Mouse (Mus musculus) olfactory bulb, adult 2 months (tissue): ENCODE data around the gene 4933414I15Rik. TPM values are rescaled to one million over a fixed set of nuclear protein-coding genes. Genes with fewer than 3 reads are reported as not detected.

Source experiments
- H3K27ac ChIP-seq: fragments of 200-500 bp; 2 replicates; pipeline ENCODE4 v1.5.1; 2012; ENCODE audit warnings: low read depth, low read length; ENCODE audit not compliant: insufficient read depth
- H3K4me1 ChIP-seq: fragments of 200-500 bp; 2 replicates; pipeline ENCODE4 v1.6.1; 2012; ENCODE audit warnings: low read length; ENCODE audit not compliant: control insufficient read depth, insufficient read depth
- H3K4me3 ChIP-seq: fragments of 200-500 bp; 2 replicates; pipeline ENCODE4 v1.5.1; 2012; ENCODE audit warnings: mild to moderate bottlenecking, low read depth, low read length, moderate library complexity; ENCODE audit not compliant: insufficient read depth
- CTCF ChIP-seq: fragments of 200-500 bp; IDR thresholded peaks from 2 replicates; pipeline ENCODE4 v1.5.1; 2012; ENCODE audit warnings: low read depth, mild to moderate bottlenecking, low read length, moderate library complexity; ENCODE audit not compliant: insufficient read depth
- POLR2A ChIP-seq: fragments of 200-500 bp; IDR thresholded peaks from 2 replicates; pipeline ENCODE4 v1.6.1; 2012; ENCODE audit warnings: mild to moderate bottlenecking, low read depth, low read length, moderate library complexity; ENCODE audit not compliant: insufficient read depth
- WGBS: fragments of 180-500 bp; shearing (Covaris S2); methylation state at CpG from one replicate; pipeline ENCODE4 v1.1.7; 2018; 5-methylcytosine and 5-hydroxymethylcytosine counted together
- polyA plus RNA-seq: library from polyadenylated mRNA; stranded (reverse); fragments of >200 nt; gene quantifications from 2 replicates; pipeline ENCODE4 v1.2.4, GENCODE M21; 2012; ENCODE audit warnings: low replicate concordance; ENCODE audit not compliant: missing spikeins, insufficient read depth, insufficient read length

Gene 4933414I15Rik
- polyA plus RNA-seq, result not detected in 2 replicates

GRCm38 (mm10) chr11:50943506-50943905 is at the start of gene 4933414I15Rik:
4933414I15Rik (minus strand) TSS chr11:50943765.
- TF ChIP-seq CTCF (no peak), POLR2A (no peak)
- Histone ChIP-seq H3K4me3 (no peak within 1 kb of the TSS), H3K4me1 (no peaks in the 10 kb centered on the region), H3K27ac (no peak within 1 kb of the TSS)
- WGBS, result 80% methylated on average over 14 of the region's 14 CpGs

DNA sequence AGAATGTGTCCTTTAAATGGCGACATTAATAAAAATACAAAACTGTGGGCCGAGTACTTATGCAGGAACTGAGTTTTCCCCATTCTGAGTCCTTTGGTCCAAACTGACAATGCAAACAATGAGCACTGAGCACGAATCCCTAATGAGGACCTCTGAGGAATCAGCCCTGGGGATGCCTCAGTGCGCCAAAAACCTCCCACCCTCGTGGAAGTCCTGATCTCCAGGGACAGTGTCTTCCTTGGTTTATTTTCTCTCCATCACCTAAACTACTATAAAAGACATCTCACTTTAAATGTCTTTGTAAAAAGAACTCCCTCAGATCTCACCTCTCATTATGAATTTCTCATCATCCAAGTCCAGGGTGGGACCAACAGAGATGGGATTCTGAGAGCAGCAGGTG is 38.1 kb upstream of the 4933414I15Rik start, which contains the start of gene Olfr1377:
Gene Olfr1377 (plus strand): TSS at position 301 of the 400 bp plus-strand sequence.
- TF ChIP-seq CTCF (no peak), POLR2A (no peak)
- Histone ChIP-seq H3K4me3 (no peak within 1 kb of the TSS), H3K27ac (no peak within 1 kb of the TSS), H3K4me1 (no peaks in the 10 kb centered on the region)
- WGBS, result 54% methylated on average over 5 of the region's 5 CpGs

GRCm38 (mm10) chr11:50977216-50977615 is 33.7 kb upstream of the 4933414I15Rik start:
- H3K27ac ChIP-seq, result no peak overlapping the region
- no peaks in the 10 kb centered on the region for H3K4me1 ChIP-seq
- 72% methylated on average over 4 of the region's 4 CpGs for WGBS
- TF ChIP-seq CTCF, result no peak
- no peak for TF ChIP-seq POLR2A
- no peak overlapping the region for H3K4me3 ChIP-seq

GRCm38 (mm10) chr11:50966230-50966629 is 22.7 kb upstream of the 4933414I15Rik start, which contains the start of gene Olfr1378:
Olfr1378 (plus strand) TSS chr11:50966530.
- Histone ChIP-seq H3K4me3 (no peak within 1 kb of the TSS), H3K27ac (no peak within 1 kb of the TSS), H3K4me1 (no peaks in the 10 kb centered on the region)
- no peak for TF ChIP-seq CTCF
- no peak for TF ChIP-seq POLR2A
- 87% methylated on average over 11 of the region's 11 CpGs for WGBS

- Histone ChIP-seq H3K4me3 (no peak overlapping the region), H3K27ac (no peak overlapping the region), H3K4me1 (no peaks in the 10 kb centered on the region)
- 88% methylated on average over 2 of the region's 2 CpGs for WGBS
- TF ChIP-seq POLR2A (no peak), CTCF (no peak)
These were observed 21.3 kb upstream of the 4933414I15Rik start for GRCm38 (mm10) chr11:50964886-50965285.

GRCm38 (mm10) chr11:50953665-50954064 is 10.1 kb upstream of the 4933414I15Rik start, which contains the start of gene Prop1:
Prop1 (minus strand) TSS chr11:50953765.
- WGBS, result 72% methylated on average over 6 of the region's 6 CpGs
- no peak within 1 kb of the TSS for H3K4me3 ChIP-seq
- TF ChIP-seq POLR2A, result no peak
- TF ChIP-seq CTCF, result no peak
- no peak within 1 kb of the TSS for H3K27ac ChIP-seq
- peaks cover 11% of the 10 kb centered on the region for H3K4me1 ChIP-seq

DNA sequence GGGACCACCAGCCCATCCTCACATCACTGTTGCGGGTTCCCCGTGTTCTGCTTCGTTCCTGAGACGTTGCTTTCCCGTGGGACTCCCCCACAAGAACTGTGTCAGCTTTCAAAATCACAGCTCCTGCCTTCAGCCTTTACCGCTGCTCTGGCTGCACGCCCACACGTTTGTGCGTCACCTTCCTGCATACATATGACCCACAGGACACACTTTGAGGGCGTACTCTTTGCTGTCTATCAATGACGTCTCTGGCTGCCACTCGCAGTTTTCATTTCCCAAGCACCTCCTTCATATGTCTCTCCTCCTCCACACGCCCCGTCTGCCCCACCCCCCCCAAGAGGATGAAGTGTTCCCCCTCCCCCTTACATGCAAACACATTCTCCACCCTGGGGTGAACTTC is 8.7 kb upstream of the 4933414I15Rik start:
- TF ChIP-seq CTCF, result no peak
- no peak for TF ChIP-seq POLR2A
- 51% methylated on average over 14 of the region's 14 CpGs for WGBS
- H3K4me3 ChIP-seq, result no peak overlapping the region
- H3K27ac ChIP-seq, result no peak overlapping the region
- peaks cover 11% of the 10 kb centered on the region for H3K4me1 ChIP-seq

DNA sequence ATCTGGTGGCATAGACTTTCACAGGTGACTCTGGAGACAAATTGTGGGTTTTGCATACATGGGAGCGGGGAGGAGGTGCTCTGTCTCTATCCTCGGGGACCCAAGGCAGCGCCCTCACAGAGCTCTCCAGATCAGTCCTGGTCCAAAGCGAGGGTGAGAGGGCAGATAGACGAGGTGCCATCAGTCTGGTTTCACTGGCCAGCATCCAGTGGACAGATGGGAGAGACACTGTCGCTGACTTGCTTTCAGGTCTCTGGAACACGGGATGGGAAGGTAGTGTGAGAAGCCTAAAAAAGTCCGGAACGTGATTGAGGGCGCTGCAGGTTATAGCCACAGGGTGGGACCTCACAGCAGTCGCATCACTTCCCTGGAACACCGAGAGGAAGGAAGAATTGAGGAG is 1.2 kb downstream of the 4933414I15Rik start:
- no peak overlapping the region for H3K27ac ChIP-seq
- TF ChIP-seq POLR2A, result no peak
- TF ChIP-seq CTCF, result no peak
- 77% methylated on average over 12 of the region's 12 CpGs for WGBS

GRCm38 (mm10) chr11:50939621-50940366 is 3.8 kb downstream of the 4933414I15Rik start:
- TF ChIP-seq CTCF, result no peak
- no peak for TF ChIP-seq POLR2A
- H3K27ac ChIP-seq, result no peak overlapping the region
- no peak overlapping the region for H3K4me3 ChIP-seq
- no peaks in the 10 kb centered on the region for H3K4me1 ChIP-seq
- 34% methylated on average over 14 of the region's 14 CpGs for WGBS

More for the DNA sequence above, 1.2 kb downstream of the 4933414I15Rik start:
- Histone ChIP-seq H3K4me1 (no peaks in the 10 kb centered on the region), H3K4me3 (no peak overlapping the region)
